Mouse (Mus musculus) lung, postnatal 0 days (tissue): ENCODE data around the gene Adamts4.

Experiments used
- CTCF ChIP-seq: IDR thresholded peaks from 2 replicates; pipeline ENCODE4 v1.5.1; 2016; ENCODE audit warnings: antibody characterized with exemption, mild to moderate bottlenecking
- EP300 ChIP-seq: IDR thresholded peaks from 2 replicates; pipeline ENCODE4 v1.6.1; 2016; ENCODE audit warnings: antibody characterized with exemption, mild to moderate bottlenecking, control low read depth

GRCm38 (mm10) chr1:171256095-171256818 lies 6.0 kb downstream of the Adamts4 start:
- no peak for TF ChIP-seq CTCF
- TF ChIP-seq EP300: no peak
